Mouse (Mus musculus) limb, embryonic 14.5 days (tissue): ENCODE data around the gene Lrrc74a. TPM values are rescaled to one million over a fixed set of nuclear protein-coding genes. Genes with fewer than 3 reads are reported as not detected.

ENCODE experiments used
- ATAC-seq: fragments of 200-750 bp; cut with Nextera tagmentation; 2 replicates; pipeline ENCODE4 v1.8.0; 2017; ENCODE audit warnings: low read depth, moderate number of reproducible peaks, moderate TSS enrichment; ENCODE audit not compliant: low FRiP score
- DNase-seq: peaks from one replicate; pipeline ENCODE4 v3.0.0-alpha.2; 2015; ENCODE audit warnings: low spot score
- H3K27ac ChIP-seq: fragments of 300-500 bp; sonication (generic); replicated peaks from 2 replicates; pipeline ENCODE4 v1.5.1; 2014; ENCODE audit warnings: low read depth, mild to moderate bottlenecking, low read length, moderate library complexity, mixed read lengths
- H3K27me3 ChIP-seq: fragments of 300-500 bp; sonication (generic); 2 replicates; pipeline ENCODE4 v1.6.1; 2014; ENCODE audit warnings: low read length, mixed read lengths; ENCODE audit not compliant: control insufficient read depth, insufficient read depth
- H3K36me3 ChIP-seq: fragments of 300-500 bp; sonication (generic); 2 replicates; pipeline ENCODE4 v1.6.1; 2014; ENCODE audit warnings: mild to moderate bottlenecking, low read length, moderate library complexity, mixed read lengths; ENCODE audit not compliant: control insufficient read depth, insufficient read depth
- H3K4me1 ChIP-seq: fragments of 300-500 bp; sonication (generic); 2 replicates; pipeline ENCODE4 v1.6.1; 2014; ENCODE audit warnings: antibody characterized with exemption, low read length, mixed read lengths; ENCODE audit not compliant: control insufficient read depth, insufficient read depth
- H3K4me2 ChIP-seq: fragments of 300-500 bp; sonication (generic); replicated peaks from 2 replicates; pipeline ENCODE4 v1.6.1; 2014; ENCODE audit warnings: low read depth, mild to moderate bottlenecking, low read length, moderate library complexity; ENCODE audit not compliant: severe bottlenecking
- H3K4me3 ChIP-seq: fragments of 300-500 bp; sonication (generic); replicated peaks from 2 replicates; pipeline ENCODE4 v1.5.1; 2014; ENCODE audit warnings: low read length
- H3K9ac ChIP-seq: fragments of 300-500 bp; sonication (generic); 2 replicates; pipeline ENCODE4 v1.6.1; 2014; ENCODE audit warnings: mild to moderate bottlenecking, low read depth, low read length, moderate library complexity; ENCODE audit not compliant: severe bottlenecking
- H3K9me3 ChIP-seq: fragments of 300-500 bp; sonication (generic); 2 replicates; pipeline ENCODE4 v1.6.1; 2016; ENCODE audit warnings: low read length; ENCODE audit not compliant: control insufficient read depth
- POLR2A ChIP-seq: fragments of 200-500 bp; IDR thresholded peaks from 2 replicates; pipeline ENCODE4 v1.8.0; 2012; ENCODE audit warnings: inconsistent platforms, mild to moderate bottlenecking, moderate library complexity, borderline replicate concordance; ENCODE audit not compliant: insufficient read depth, insufficient read length; ENCODE audit errors: extremely low read depth
- whole genome bisulfite sequencing: fragments of 180-500 bp; shearing (Covaris S2); extraction: QIAGEN DNeasy Blood & Tissue Kit; methylation state at CpG from one replicate; pipeline ENCODE4 v1.1.7; 2014; 5-methylcytosine and 5-hydroxymethylcytosine counted together
- polyA plus RNA-seq, 2 experiments: library from polyadenylated mRNA; depleted of rRNA in 1 of 2; stranded (reverse) in 1 of 2; unstranded in 1 of 2; fragments of >200 nt; fragmentation: Nextera tagmentation in 1 of 2; extraction: Ambion mirVana in 1 of 2; gene quantifications; 2 replicates each; pipeline versions ENCODE4 v1.2.1 to v1.2.3; 2012 to 2014

The Lrrc74a gene
- polyA plus RNA-seq (2012; rRNA removed) (not detected in 2 replicates), polyA plus RNA-seq (2014; fragmentation: Nextera tagmentation; extraction: Ambion mirVana) (not detected in 2 replicates)

- Histone ChIP-seq H3K9ac (no peak within 1 kb of the TSS), H3K4me1 (no peaks in the 10 kb centered on the region), H3K36me3 (no peaks in the 10 kb centered on the region), H3K9me3 (no peaks in the 10 kb centered on the region), H3K4me3 (no peak within 1 kb of the TSS), H3K4me2 (no peak within 1 kb of the TSS), H3K27me3 (no peaks in the 10 kb centered on the region), H3K27ac (no peak within 1 kb of the TSS)
- WGBS, result 87% methylated on average over 8 of the region's 8 CpGs
- TF ChIP-seq POLR2A, result no peak
- DNase-seq (no peak), ATAC-seq (no peak)
These were observed at the start of gene Lrrc74a for GRCm38 (mm10) chr12:86734319-86734810. Gene Lrrc74a (plus strand): TSS chr12:86734369.

- no peak overlapping the region for H3K4me3 ChIP-seq
- no peaks in the 10 kb centered on the region for H3K27me3 ChIP-seq
- 71% methylated on average over 9 of the region's 9 CpGs for WGBS
- H3K4me2 ChIP-seq, result no peak overlapping the region
- no peak for TF ChIP-seq POLR2A
- peaks cover under 1% of the 10 kb centered on the region; the same call in 1 of the 2 replicates for H3K4me1 ChIP-seq
- ATAC-seq (no peak), DNase-seq (no peak)
- H3K36me3 ChIP-seq, result peaks cover 23% of the 10 kb centered on the region
- no peaks in the 10 kb centered on the region for H3K9me3 ChIP-seq
- no peak overlapping the region for H3K9ac ChIP-seq
- no peak overlapping the region for H3K27ac ChIP-seq
These were observed 48.9 kb upstream of the Lrrc74a start for GRCm38 (mm10) chr12:86685275-86685674.

GRCm38 (mm10) chr12:86686551-86687330 lies 47.4 kb upstream of the Lrrc74a start:
- H3K4me1 ChIP-seq, result no peaks in the 10 kb centered on the region
- H3K27me3 ChIP-seq, result no peaks in the 10 kb centered on the region
- no peak overlapping the region for H3K9ac ChIP-seq
- H3K4me2 ChIP-seq, result no peak overlapping the region
- H3K27ac ChIP-seq, result no peak overlapping the region
- WGBS, result 83% methylated on average over 9 of the region's 13 CpGs
- no peaks in the 10 kb centered on the region for H3K9me3 ChIP-seq
- ATAC-seq, result no peak
- DNase-seq, result no peak
- no peak for TF ChIP-seq POLR2A
- peaks cover 23% of the 10 kb centered on the region for H3K36me3 ChIP-seq
- no peak overlapping the region for H3K4me3 ChIP-seq

GRCm38 (mm10) chr12:86687445-86687955 lies 46.7 kb upstream of the Lrrc74a start:
- Histone ChIP-seq H3K9ac (no peak overlapping the region), H3K36me3 (peaks cover 23% of the 10 kb centered on the region), H3K4me1 (no peaks in the 10 kb centered on the region), H3K4me3 (no peak overlapping the region), H3K9me3 (no peaks in the 10 kb centered on the region), H3K27me3 (no peaks in the 10 kb centered on the region), H3K4me2 (no peak overlapping the region), H3K27ac (no peak overlapping the region)
- DNase-seq (no peak), ATAC-seq (no peak)
- 85% methylated on average over 4 of the region's 4 CpGs for WGBS
- no peak for TF ChIP-seq POLR2A

- Histone ChIP-seq H3K4me2 (no peak overlapping the region), H3K9me3 (no peaks in the 10 kb centered on the region), H3K27me3 (no peaks in the 10 kb centered on the region), H3K4me1 (no peaks in the 10 kb centered on the region), H3K9ac (no peak overlapping the region), H3K36me3 (peaks cover 25% of the 10 kb centered on the region), H3K4me3 (no peak overlapping the region), H3K27ac (no peak overlapping the region)
- 85% methylated on average over 4 of the region's 4 CpGs for WGBS
- TF ChIP-seq POLR2A, result no peak
- DNase-seq (no peak), ATAC-seq (no peak)
These were observed 46.1 kb upstream of the Lrrc74a start for GRCm38 (mm10) chr12:86687971-86688573.
